Mouse (Mus musculus): Measurements from ENCODE around the gene Rdh19.
"Not testable (repeated sequence)": the region's sequence is repeated elsewhere in the genome, so short reads cannot be mapped to it uniquely, and the experiment has no call there.

- TF ChIP-seq E2F4 (IDR thresholded peaks at IDR 0.05; ENCODE audit: insufficient replicate concordance, low read depth, low read length); ZNF384 (IDR thresholded peaks at IDR 0.05; ENCODE audit: low read depth, low read length): not testable (repeated sequence)
Observed at GRCm38 (mm10) chr10:127821806-127822205, 27.9 kb upstream of the Rdh19 start.

All from CH12.LX (cell line).